Mouse (Mus musculus): ENCODE measurements at regions not wholly inside any gene's neighbourhood (a gene's known extent, or its start where the extent isn't known, plus 50 kb on each side); places are given as distances from the start of the nearest gene placed in this dataset.

DNA sequence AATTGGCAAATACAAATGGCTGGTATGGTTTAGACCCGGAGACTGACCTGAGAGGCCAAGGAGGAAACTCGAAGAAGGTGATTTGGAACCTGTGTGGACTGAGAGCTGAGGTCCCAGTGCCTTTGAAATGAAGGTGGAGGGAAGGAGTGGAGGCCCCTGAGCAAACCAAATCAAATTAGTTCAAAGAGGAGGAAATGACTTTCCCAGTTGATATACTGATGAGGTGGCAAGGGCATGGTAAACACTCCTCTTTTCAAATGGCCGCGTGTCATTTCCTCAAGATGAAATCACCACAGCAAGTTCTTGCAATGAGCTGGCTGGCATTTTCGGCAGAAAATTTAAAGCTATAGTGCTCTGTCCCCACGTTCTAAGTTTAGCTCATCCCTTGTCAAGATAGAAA is 209.1 kb downstream of the Phlda1 start:
- TF ChIP-seq CTCF (conservative IDR thresholded peaks at IDR 0.05 in 1 of 2, IDR thresholded peaks at IDR 0.05 in 1 of 2; ENCODE audit: low read depth in 2 of 2, low read length in 2 of 2): no peak
- TF ChIP-seq MAZ (IDR thresholded peaks at IDR 0.05; ENCODE audit: low read depth, low read length): no peak
- TF ChIP-seq USF1 (IDR thresholded peaks at IDR 0.05; ENCODE audit: low read depth, low read length): no peak
- TF ChIP-seq RCOR1 (conservative IDR thresholded peaks at IDR 0.05; ENCODE audit: low read depth, low read length): no peak
- no peak for TF ChIP-seq POLR2A (IDR thresholded peaks at IDR 0.05; ENCODE audit: low read depth, low read length)
- no peak for TF ChIP-seq HCFC1 (IDR thresholded peaks at IDR 0.05; ENCODE audit: low read depth, low read length)
- TF ChIP-seq MYC (IDR thresholded peaks at IDR 0.05; ENCODE audit: low read depth, low read length): no peak
- TF ChIP-seq SIN3A (IDR thresholded peaks at IDR 0.05; ENCODE audit: low read length): no peak
- TF ChIP-seq ZNF384 (IDR thresholded peaks at IDR 0.05; ENCODE audit: low read depth, low read length): no peak
- TF ChIP-seq TCF12 (IDR thresholded peaks at IDR 0.05; ENCODE audit: low read depth, low read length): no peak
- TF ChIP-seq JUND (conservative IDR thresholded peaks at IDR 0.05; ENCODE audit: low read depth, low read length): no peak
- no peak for TF ChIP-seq NELFE (IDR thresholded peaks at IDR 0.05; ENCODE audit: low read depth, low read length)
- no peak for TF ChIP-seq ZMIZ1 (IDR thresholded peaks at IDR 0.05; ENCODE audit: low read depth, low read length)
- TF ChIP-seq MEF2A (IDR thresholded peaks at IDR 0.05; ENCODE audit: borderline replicate concordance, low read depth, low read length): no peak
